Mouse (Mus musculus): ENCODE data around the gene Akap14. TPM values are rescaled to one million over a fixed set of nuclear protein-coding genes. Genes with fewer than 3 reads are reported as not detected.

Akap14 gene
- not detected for total RNA-seq (2023)

DNA sequence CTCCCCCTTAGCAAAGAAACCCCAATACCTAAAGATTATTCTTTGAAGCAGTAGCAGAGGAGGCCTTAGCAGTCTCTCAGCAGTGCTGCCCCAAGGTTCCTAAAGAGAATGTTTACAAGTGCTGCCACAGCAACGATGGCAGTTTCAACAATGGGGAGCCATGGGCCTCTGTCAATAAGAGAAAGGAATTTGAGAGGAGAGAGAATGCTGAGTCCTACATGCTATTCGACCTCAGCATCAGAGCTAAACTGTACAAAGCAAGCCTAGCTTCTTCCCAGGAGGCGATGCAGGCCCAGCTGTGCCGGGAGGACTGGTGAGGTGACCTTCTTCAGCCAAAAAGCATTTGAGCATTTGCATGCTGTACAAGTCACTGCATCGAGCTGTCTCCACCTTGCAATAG, at the start of gene Akap14:
Gene Akap14, minus strand, starts transcription at position 101 of the 400 bp plus-strand sequence.

DNA sequence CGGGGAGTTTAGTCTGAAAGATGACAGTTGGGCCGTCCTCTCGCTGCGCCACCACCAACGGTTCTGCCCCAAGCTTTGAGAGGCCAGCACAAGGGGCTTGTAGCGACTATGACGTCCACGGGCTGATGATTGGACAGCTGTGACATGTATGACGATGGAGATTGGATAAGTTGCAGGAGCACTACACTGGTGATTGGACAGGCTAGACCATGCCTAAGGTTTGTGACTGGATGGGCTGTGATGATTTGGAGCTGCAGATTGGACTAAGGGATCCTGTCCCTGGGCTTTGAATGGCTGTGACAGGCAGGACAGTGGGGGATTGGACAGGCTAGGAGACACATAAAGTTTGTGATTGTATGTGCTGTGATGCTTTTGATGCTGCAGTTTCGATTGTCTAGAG, 42.3 kb upstream of the Akap14 start, which contains the start of gene Gm9:
Gene Gm9, minus strand, starts transcription at position 101 of the 400 bp plus-strand sequence.

DNA sequence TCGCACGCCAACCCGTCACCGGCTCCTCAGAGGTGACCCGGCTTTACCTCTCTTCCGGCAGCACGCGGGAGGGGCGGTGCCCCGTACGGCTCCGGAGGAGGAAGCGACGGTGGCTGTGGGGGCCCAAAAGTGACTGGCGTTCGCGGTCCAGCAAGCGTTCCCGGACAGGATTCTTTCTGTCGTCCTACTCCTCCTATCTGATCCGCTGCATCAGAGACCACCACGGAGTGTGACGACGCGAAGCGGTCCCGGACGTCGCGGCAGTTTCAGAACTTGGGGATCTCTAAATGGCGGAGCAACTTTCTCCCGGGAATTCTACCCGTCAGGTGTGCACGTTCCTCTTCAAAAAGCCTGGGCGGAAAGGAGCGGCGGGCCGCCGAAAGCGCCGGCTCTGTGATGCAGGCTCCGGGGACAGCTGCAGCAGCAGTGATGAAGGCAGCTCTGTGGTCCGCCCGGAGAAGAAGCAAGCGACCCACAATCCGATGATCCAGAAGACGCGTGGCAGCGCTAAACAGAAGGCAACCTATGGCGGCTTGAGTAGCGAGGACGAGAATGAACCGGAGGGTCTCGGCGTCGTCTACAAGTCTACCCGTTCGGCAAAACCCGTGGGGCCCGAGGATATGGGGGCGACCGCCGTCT, 22.6 kb upstream of the Akap14 start, which contains the start of the genes Ndufa1 and Rnf113a1:
Gene Ndufa1, minus strand, starts transcription at position 59 of the 639 bp plus-strand sequence.
Gene Rnf113a1, plus strand, starts transcription at position 141 of the 639 bp plus-strand sequence.

DNA sequence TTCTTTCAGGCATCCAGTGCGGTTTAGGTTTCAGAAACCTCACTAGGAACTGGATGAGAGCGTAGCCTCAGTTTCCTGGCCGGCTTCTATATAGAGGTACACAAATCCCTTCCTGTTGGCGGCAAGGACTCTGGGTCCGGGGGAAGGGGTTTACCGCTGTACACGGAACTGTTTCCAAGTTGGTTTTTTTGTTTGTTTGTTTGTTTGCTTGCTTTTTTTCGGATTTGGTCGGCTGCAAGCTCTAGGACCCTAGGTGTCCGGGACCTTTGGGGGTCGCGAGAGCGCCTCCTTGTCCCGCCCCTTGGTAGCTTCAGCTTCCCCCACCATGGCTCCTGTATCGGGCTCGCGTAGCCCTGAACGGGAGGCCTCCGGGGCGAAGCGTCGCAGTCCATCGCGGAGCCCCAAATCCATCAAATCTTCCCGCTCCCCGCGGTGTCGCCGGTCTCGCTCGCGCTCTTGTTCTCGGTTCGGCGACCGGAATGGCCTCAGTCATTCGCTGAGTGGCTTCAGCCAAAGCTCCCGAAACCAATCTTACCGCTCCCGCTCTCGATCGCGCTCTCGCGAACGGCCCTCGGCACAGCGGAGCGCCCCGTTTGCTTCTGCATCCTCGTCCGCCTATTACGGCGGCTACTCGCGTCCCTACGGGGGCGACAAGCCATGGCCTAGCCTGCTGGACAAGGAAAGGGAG, 41.8 kb downstream of the Akap14 start, which contains the start of gene Nkap:
Gene Nkap, plus strand, starts transcription at position 125 of the 688 bp plus-strand sequence.

DNA sequence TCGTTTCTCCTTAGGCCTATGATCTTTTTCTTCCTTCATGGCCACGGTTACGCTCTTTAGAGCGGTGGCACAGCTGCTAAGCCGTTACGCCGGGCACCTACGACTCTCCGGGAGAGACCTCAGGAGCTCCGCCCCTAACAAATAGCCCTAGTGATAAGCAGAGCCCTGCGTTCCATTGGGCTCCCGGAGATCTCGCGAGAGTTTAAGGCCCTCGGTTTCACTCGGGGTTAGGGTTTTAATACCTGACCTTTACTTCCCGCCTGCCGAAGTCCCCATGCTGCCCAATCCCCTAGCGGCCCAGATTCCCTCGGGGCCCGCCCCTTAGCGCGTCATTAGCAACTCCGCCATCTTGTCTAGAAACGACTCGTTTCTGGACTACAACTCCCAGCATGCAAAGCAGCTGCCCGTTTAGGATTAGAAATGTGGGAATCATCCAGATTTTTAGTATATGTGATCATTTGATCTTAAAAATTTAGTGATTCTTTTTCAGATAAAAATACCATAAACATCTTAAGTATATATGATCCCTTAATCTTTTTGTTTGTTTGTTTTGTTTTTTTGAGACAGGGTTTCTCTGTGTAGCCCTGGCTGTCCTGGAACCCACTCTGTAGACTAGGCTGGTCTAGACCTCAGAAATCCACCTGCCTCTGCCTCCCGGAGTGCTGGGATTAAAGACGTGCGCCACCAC, 58.3 kb downstream of the Akap14 start, which contains the start of gene Upf3b:
Gene Upf3b, minus strand, starts transcription at position 130 of the 688 bp plus-strand sequence.

Other genes with a start within 250 kb of the Akap14 start
- 10 to 100 TPM; 30.3 to 31.3 TPM for gene Sept6, start 177.0 kb downstream of the Akap14 start, total RNA-seq (2023)
- gene Sowahd, start 120.0 kb downstream of the Akap14 start, total RNA-seq (2023) = under 1 TPM in 1 of 2 experiments, not detected in 1; 0.31 TPM
- 100 to 1,000 TPM; 688 to 744 TPM for gene Rpl39, start 83.4 kb downstream of the Akap14 start, total RNA-seq (2023)
- gene Upf3b, start 58.5 kb downstream of the Akap14 start, total RNA-seq (2023) = 10 to 100 TPM; 13.9 to 15.1 TPM
- gene Nkap, start 42.0 kb downstream of the Akap14 start, total RNA-seq (2023) = 10 to 100 TPM; 11.4 to 14.1 TPM
- 100 to 1,000 TPM; 116 to 126 TPM for gene Ndufa1, start 22.3 kb upstream of the Akap14 start, total RNA-seq (2023)
- gene Rnf113a1, start 22.4 kb upstream of the Akap14 start, total RNA-seq (2023) = 1 to 10 TPM; 1.0 to 2.6 TPM
- gene Gm9, start 42.2 kb upstream of the Akap14 start, total RNA-seq (2023) = not detected
- gene Rhox1, start 53.4 kb upstream of the Akap14 start, total RNA-seq (2023) = not detected
- not detected for gene Rhox2a, start 76.1 kb upstream of the Akap14 start, total RNA-seq (2023)
- not detected for gene Rhox3a, start 81.1 kb upstream of the Akap14 start, total RNA-seq (2023)
- not detected for gene Rhox4a, start 96.5 kb upstream of the Akap14 start, total RNA-seq (2023)
- not detected for gene Rhox3a2, start 211.2 kb upstream of the Akap14 start, total RNA-seq (2023)
- gene Rhox4a2, start 222.0 kb upstream of the Akap14 start, total RNA-seq (2023) = not detected
- gene Rhox2b, start 243.2 kb upstream of the Akap14 start, total RNA-seq (2023) = not detected